Mouse (Mus musculus) heart, embryonic 11.5 days (tissue): ENCODE measurements around the gene Ubash3b. TPM values are rescaled to one million over a fixed set of nuclear protein-coding genes. Genes with fewer than 3 reads are reported as not detected.

ENCODE experiments used
- ATAC-seq: fragments of 200-750 bp; cut with Nextera tagmentation; replicated peaks from 2 replicates; pipeline ENCODE4 v1.8.0; 2017; ENCODE audit warnings: moderate library complexity; ENCODE audit not compliant: insufficient number of reproducible peaks, low FRiP score, low TSS enrichment
- H3K27ac ChIP-seq: fragments of 300-500 bp; sonication (generic); 2 replicates; pipeline ENCODE4 v1.5.1; 2014; ENCODE audit warnings: mild to moderate bottlenecking, low read depth, low read length
- H3K27me3 ChIP-seq: fragments of 300-500 bp; sonication (generic); 2 replicates; pipeline ENCODE4 v1.6.1; 2014; ENCODE audit warnings: mild to moderate bottlenecking, low read length, mixed read lengths; ENCODE audit not compliant: control insufficient read depth, insufficient read depth
- H3K36me3 ChIP-seq: fragments of 300-500 bp; sonication (generic); 2 replicates; pipeline ENCODE4 v1.6.1; 2014; ENCODE audit warnings: mild to moderate bottlenecking, low read length, moderate library complexity, mixed read lengths; ENCODE audit not compliant: control insufficient read depth, insufficient read depth
- H3K4me1 ChIP-seq: fragments of 300-500 bp; sonication (generic); 2 replicates; pipeline ENCODE4 v1.6.1; 2014; ENCODE audit warnings: low read length; ENCODE audit not compliant: control insufficient read depth, insufficient read depth
- H3K4me2 ChIP-seq: fragments of 300-500 bp; sonication (generic); 2 replicates; pipeline ENCODE4 v1.6.1; 2014; ENCODE audit warnings: mild to moderate bottlenecking, moderate library complexity
- H3K4me3 ChIP-seq: fragments of 300-500 bp; sonication (generic); 2 replicates; pipeline ENCODE4 v1.5.1; 2014; ENCODE audit warnings: low read depth, low read length
- H3K9ac ChIP-seq: fragments of 300-500 bp; sonication (generic); 2 replicates; pipeline ENCODE4 v1.6.1; 2014; ENCODE audit warnings: mild to moderate bottlenecking, low read depth, low read length, moderate library complexity
- H3K9me3 ChIP-seq: fragments of 300-500 bp; sonication (generic); replicated peaks from 2 replicates; pipeline ENCODE4 v1.6.1; 2016; ENCODE audit warnings: low read length; ENCODE audit not compliant: control insufficient read depth
- WGBS: fragments of 180-500 bp; shearing (Covaris S2); extraction: QIAGEN DNeasy Blood & Tissue Kit; methylation state at CpG from one replicate; pipeline ENCODE4 v1.1.7; 2014; ENCODE audit not compliant: insufficient replicate concordance; 5-methylcytosine and 5-hydroxymethylcytosine counted together
- polyA plus RNA-seq: library from polyadenylated mRNA; unstranded; fragments of >200 nt; fragmentation: Nextera tagmentation; extraction: Ambion mirVana; gene quantifications from 2 replicates; pipeline ENCODE4 v1.2.1, GENCODE M21; 2014

The Ubash3b gene
- polyA plus RNA-seq, 1 experiment from 2014 or later: 15.2 TPM

GRCm38 (mm10) chr9:41044626-41045025, 116.9 kb downstream of the Ubash3b start:
- ATAC-seq: no peak
- Histone ChIP-seq H3K4me1 (peaks cover 19% of the 10 kb centered on the region; the same call in 1 of the 2 replicates), H3K9me3 (no peaks in the 10 kb centered on the region), H3K4me2 (no peak overlapping the region), H3K36me3 (no peaks in the 10 kb centered on the region; the same call in 1 of the 2 replicates), H3K27me3 (no peaks in the 10 kb centered on the region), H3K27ac (no peak overlapping the region), H3K9ac (no peak overlapping the region), H3K4me3 (no peak overlapping the region)
- WGBS: 11% methylated on average over 3 of the region's 3 CpGs

- Histone ChIP-seq H3K4me2 (no peak overlapping the region), H3K27me3 (no peaks in the 10 kb centered on the region), H3K9ac (no peak overlapping the region), H3K27ac (no peak overlapping the region), H3K36me3 (no peaks in the 10 kb centered on the region; the same call in 1 of the 2 replicates), H3K4me1 (peaks cover 14% of the 10 kb centered on the region; the same call in 1 of the 2 replicates), H3K4me3 (no peak overlapping the region), H3K9me3 (no peaks in the 10 kb centered on the region)
- WGBS: 72% methylated on average over 5 of the region's 5 CpGs
- ATAC-seq: no peak
Measured at GRCm38 (mm10) chr9:41043641-41044040, 117.9 kb downstream of the Ubash3b start.

GRCm38 (mm10) chr9:41041404-41041803, 120.1 kb downstream of the Ubash3b start:
- WGBS: 65% methylated on average over 3 of the region's 3 CpGs
- Histone ChIP-seq H3K27me3 (no peaks in the 10 kb centered on the region), H3K9ac (no peak overlapping the region), H3K27ac (no peak overlapping the region), H3K4me1 (peaks cover 12% of the 10 kb centered on the region; the same call in 1 of the 2 replicates), H3K9me3 (no peaks in the 10 kb centered on the region), H3K36me3 (no peaks in the 10 kb centered on the region), H3K4me3 (no peak overlapping the region), H3K4me2 (no peak overlapping the region)
- ATAC-seq: no peak

- peaks cover 12% of the 10 kb centered on the region; the same call in 1 of the 2 replicates for H3K4me1 ChIP-seq
- H3K9me3 ChIP-seq: no peaks in the 10 kb centered on the region
- no peaks in the 10 kb centered on the region for H3K27me3 ChIP-seq
- H3K4me3 ChIP-seq: no peak overlapping the region
- no peak overlapping the region for H3K27ac ChIP-seq
- H3K9ac ChIP-seq: no peak overlapping the region
- WGBS: 75% methylated on average over 9 of the region's 9 CpGs
- ATAC-seq: no peak
- peaks cover 3% of the 10 kb centered on the region; the same call in 1 of the 2 replicates for H3K36me3 ChIP-seq
- no peak overlapping the region for H3K4me2 ChIP-seq
Measured at GRCm38 (mm10) chr9:41038150-41038664, 123.3 kb downstream of the Ubash3b start.

GRCm38 (mm10) chr9:41031590-41032489, 129.7 kb downstream of the Ubash3b start:
- H3K4me3 ChIP-seq: no peak overlapping the region
- no peaks in the 10 kb centered on the region for H3K27me3 ChIP-seq
- no peak for ATAC-seq
- H3K36me3 ChIP-seq: peaks cover 3% of the 10 kb centered on the region; the same call in 1 of the 2 replicates
- H3K27ac ChIP-seq: no peak overlapping the region
- H3K9me3 ChIP-seq: no peaks in the 10 kb centered on the region
- H3K9ac ChIP-seq: no peak overlapping the region
- no peaks in the 10 kb centered on the region; the same call in none of the 2 replicates for H3K4me1 ChIP-seq
- 49% methylated on average over 18 of the region's 18 CpGs for WGBS
- no peak overlapping the region for H3K4me2 ChIP-seq

- 81% methylated on average over 6 of the region's 6 CpGs for WGBS
- H3K27ac ChIP-seq: no peak overlapping the region
- no peak overlapping the region for H3K9ac ChIP-seq
- H3K4me3 ChIP-seq: no peak overlapping the region
- no peak overlapping the region for H3K4me2 ChIP-seq
- no peaks in the 10 kb centered on the region; the same call in none of the 2 replicates for H3K4me1 ChIP-seq
- ATAC-seq: no peak
- H3K36me3 ChIP-seq: no peaks in the 10 kb centered on the region
- H3K27me3 ChIP-seq: no peaks in the 10 kb centered on the region
- no peaks in the 10 kb centered on the region for H3K9me3 ChIP-seq
Measured at GRCm38 (mm10) chr9:41029827-41030226, 131.7 kb downstream of the Ubash3b start.

GRCm38 (mm10) chr9:41028470-41028869, 133.0 kb downstream of the Ubash3b start:
- Histone ChIP-seq H3K9ac (no peak overlapping the region), H3K4me2 (no peak overlapping the region), H3K4me1 (no peaks in the 10 kb centered on the region; the same call in none of the 2 replicates), H3K27ac (no peak overlapping the region), H3K27me3 (no peaks in the 10 kb centered on the region), H3K4me3 (no peak overlapping the region), H3K36me3 (no peaks in the 10 kb centered on the region), H3K9me3 (no peaks in the 10 kb centered on the region)
- 47% methylated on average over 5 of the region's 5 CpGs for WGBS
- ATAC-seq: no peak

- H3K36me3 ChIP-seq: no peaks in the 10 kb centered on the region
- WGBS: 58% methylated on average over 3 of the region's 3 CpGs
- H3K9ac ChIP-seq: no peak overlapping the region
- H3K27ac ChIP-seq: no peak overlapping the region
- H3K9me3 ChIP-seq: no peaks in the 10 kb centered on the region
- no peak overlapping the region for H3K4me3 ChIP-seq
- no peak overlapping the region for H3K4me2 ChIP-seq
- no peak for ATAC-seq
- H3K4me1 ChIP-seq: 0 out of 2 replicates have a peak, but pooled peaks cover 2% of the 10 kb centered on the region
- H3K27me3 ChIP-seq: no peaks in the 10 kb centered on the region
Measured at GRCm38 (mm10) chr9:41021690-41022089, 139.8 kb downstream of the Ubash3b start.
